Mouse (Mus musculus) lung, postnatal 4 days (tissue): ENCODE data around the gene Hmgb3.

Source experiments
- DNase-seq, 2 experiments: peaks; one replicate each; pipeline ENCODE4 v3.0.0; 2021

Hmgb3 gene

DNA sequence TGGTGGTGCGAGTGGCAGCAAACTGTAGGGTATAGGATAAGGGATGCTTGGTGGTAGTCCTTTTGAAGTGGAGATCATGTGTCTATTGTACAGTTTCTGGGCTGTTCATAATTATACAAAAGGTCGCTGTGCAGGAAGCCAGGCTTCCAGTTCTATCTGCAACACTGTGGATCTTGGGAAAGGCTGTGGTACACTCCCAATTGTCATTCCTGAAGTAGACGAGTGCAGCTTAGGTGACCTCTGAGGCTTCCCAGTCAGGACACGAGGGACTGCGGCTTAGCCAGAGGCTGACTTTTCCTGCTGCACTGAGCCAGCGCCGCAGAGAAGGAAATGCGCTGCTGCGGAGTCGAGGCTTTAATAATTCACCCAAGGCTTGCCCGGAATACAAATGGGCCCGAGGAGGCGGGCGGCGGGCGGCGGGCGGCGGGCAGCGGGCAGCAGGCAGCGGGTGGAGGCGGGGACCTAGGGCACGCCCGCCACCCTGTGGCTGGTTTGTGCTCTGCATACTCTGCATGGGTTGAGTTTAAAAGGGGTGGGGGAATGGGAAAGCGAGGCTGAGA lies 45.4 kb downstream of the Hmgb3 start:
- peak; percentile 48 to 59 for DNase-seq
